Mouse (Mus musculus) intestine, embryonic 16.5 days (tissue): ENCODE data around the gene Nckap5. TPM values are rescaled to one million over a fixed set of nuclear protein-coding genes. Genes with fewer than 3 reads are reported as not detected.
A peak's percentile ranks its signal among the peaks of the same experiment; 100 is the strongest.

Experiments
- ATAC-seq: fragments of 200-750 bp; cut with Nextera tagmentation; 2 replicates; pipeline ENCODE4 v1.8.0; 2017; ENCODE audit warnings: moderate TSS enrichment, moderate library complexity
- H3K27ac ChIP-seq: fragments of 300-500 bp; sonication (generic); 2 replicates; pipeline ENCODE4 v1.5.1; 2014; ENCODE audit warnings: mild to moderate bottlenecking, low read length
- H3K27me3 ChIP-seq: fragments of 300-500 bp; sonication (generic); replicated peaks from 2 replicates; pipeline ENCODE4 v1.6.1; 2014; ENCODE audit warnings: low read length, control low read depth, mixed read lengths; ENCODE audit not compliant: control insufficient read depth, insufficient read depth
- H3K36me3 ChIP-seq: fragments of 300-500 bp; sonication (generic); 2 replicates; pipeline ENCODE4 v1.6.1; 2014; ENCODE audit warnings: low read length, control low read depth; ENCODE audit not compliant: control insufficient read depth, insufficient read depth
- H3K4me1 ChIP-seq: fragments of 300-500 bp; sonication (generic); 2 replicates; pipeline ENCODE4 v1.6.1; 2014; ENCODE audit warnings: low read length, control low read depth, mixed read lengths; ENCODE audit not compliant: control insufficient read depth, insufficient read depth
- H3K4me2 ChIP-seq: fragments of 300-500 bp; sonication (generic); 2 replicates; pipeline ENCODE4 v1.6.1; 2014; ENCODE audit warnings: low read depth, low read length, control low read depth
- H3K4me3 ChIP-seq: fragments of 300-500 bp; sonication (generic); 2 replicates; pipeline ENCODE4 v1.5.1; 2014; ENCODE audit warnings: mild to moderate bottlenecking, low read length
- H3K9ac ChIP-seq: fragments of 300-500 bp; sonication (generic); 2 replicates; pipeline ENCODE4 v1.6.1; 2014; ENCODE audit warnings: low read depth, low read length
- H3K9me3 ChIP-seq: fragments of 300-500 bp; sonication (generic); 2 replicates; pipeline ENCODE4 v1.6.1; 2016; ENCODE audit warnings: low read length, control low read depth; ENCODE audit not compliant: control insufficient read depth
- WGBS: fragments of 180-500 bp; shearing (Covaris S2); extraction: QIAGEN DNeasy Blood & Tissue Kit; methylation state at CpG from one replicate; pipeline ENCODE4 v1.1.7; 2014; 5-methylcytosine and 5-hydroxymethylcytosine counted together
- polyA plus RNA-seq: library from polyadenylated mRNA; unstranded; fragments of >200 nt; fragmentation: Nextera tagmentation; extraction: Ambion mirVana; gene quantifications from 2 replicates; pipeline ENCODE4 v1.2.1, GENCODE M21; 2015

Gene Nckap5
- polyA plus RNA-seq, 1 experiment from 2014 or later: 11.5 TPM

GRCm38 (mm10) chr1:126726400-126727055 lies 104.1 kb downstream of the Nckap5 start:
- H3K4me3 ChIP-seq: no peak overlapping the region
- no peaks in the 10 kb centered on the region for H3K36me3 ChIP-seq
- peak; percentile 41 for ATAC-seq
- H3K4me2 ChIP-seq: no peak overlapping the region
- H3K9me3 ChIP-seq: no peaks in the 10 kb centered on the region
- H3K9ac ChIP-seq: no peak overlapping the region
- no peak overlapping the region for H3K27ac ChIP-seq
- no peaks in the 10 kb centered on the region for H3K27me3 ChIP-seq
- WGBS: 52% methylated on average over 6 of the region's 6 CpGs
- H3K4me1 ChIP-seq: peaks cover 15% of the 10 kb centered on the region

DNA sequence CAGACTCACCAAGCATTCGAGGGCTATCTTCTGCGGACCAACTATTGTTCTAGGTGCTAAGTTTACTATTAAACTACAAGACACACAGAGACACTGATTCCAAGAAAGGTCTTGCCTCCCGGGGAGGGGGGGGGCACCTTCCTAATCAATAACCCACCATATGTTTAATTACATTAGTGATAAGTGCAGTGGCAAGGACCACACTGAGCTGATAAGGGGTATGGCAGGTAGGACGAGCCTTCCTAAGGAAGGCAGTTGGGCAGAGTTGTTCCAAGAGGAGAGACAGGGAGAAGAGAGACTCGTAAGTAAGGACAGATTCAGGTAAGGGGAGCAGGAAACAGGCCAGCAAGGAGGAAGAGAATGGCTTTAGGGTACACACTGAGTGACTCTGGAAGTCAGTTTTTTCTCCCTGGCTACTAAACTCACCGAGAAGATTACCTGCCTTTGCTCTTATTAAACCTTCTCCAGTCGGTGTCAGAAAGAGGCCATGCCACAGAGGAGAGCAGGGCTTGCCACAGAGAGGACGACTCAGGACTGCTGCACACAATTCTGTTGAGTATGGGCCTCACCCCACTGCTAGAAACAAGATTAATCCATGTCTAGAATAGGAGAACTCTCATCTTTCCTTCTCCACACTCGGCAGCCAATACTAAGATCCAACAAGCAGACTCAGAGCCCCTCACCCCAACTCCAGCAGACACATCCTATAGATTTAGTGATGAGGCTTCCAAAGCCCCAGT lies 104.8 kb downstream of the Nckap5 start:
- Histone ChIP-seq H3K27me3 (no peaks in the 10 kb centered on the region), H3K27ac (no peak overlapping the region), H3K4me1 (peaks cover 15% of the 10 kb centered on the region), H3K4me2 (no peak overlapping the region), H3K4me3 (no peak overlapping the region), H3K9me3 (no peaks in the 10 kb centered on the region), H3K36me3 (no peaks in the 10 kb centered on the region), H3K9ac (no peak overlapping the region)
- WGBS: 58% methylated on average over 9 of the region's 9 CpGs
- peak; percentile 35 for ATAC-seq

GRCm38 (mm10) chr1:126721917-126722316 lies 108.7 kb downstream of the Nckap5 start:
- no peak overlapping the region for H3K27ac ChIP-seq
- no peak for ATAC-seq
- H3K4me1 ChIP-seq: peaks cover 15% of the 10 kb centered on the region
- H3K36me3 ChIP-seq: no peaks in the 10 kb centered on the region
- no peak overlapping the region for H3K4me3 ChIP-seq
- H3K27me3 ChIP-seq: no peaks in the 10 kb centered on the region
- H3K9ac ChIP-seq: no peak overlapping the region
- no peak overlapping the region for H3K4me2 ChIP-seq
- WGBS: 86% methylated on average over 1 of the region's 1 CpGs
- H3K9me3 ChIP-seq: no peaks in the 10 kb centered on the region

DNA sequence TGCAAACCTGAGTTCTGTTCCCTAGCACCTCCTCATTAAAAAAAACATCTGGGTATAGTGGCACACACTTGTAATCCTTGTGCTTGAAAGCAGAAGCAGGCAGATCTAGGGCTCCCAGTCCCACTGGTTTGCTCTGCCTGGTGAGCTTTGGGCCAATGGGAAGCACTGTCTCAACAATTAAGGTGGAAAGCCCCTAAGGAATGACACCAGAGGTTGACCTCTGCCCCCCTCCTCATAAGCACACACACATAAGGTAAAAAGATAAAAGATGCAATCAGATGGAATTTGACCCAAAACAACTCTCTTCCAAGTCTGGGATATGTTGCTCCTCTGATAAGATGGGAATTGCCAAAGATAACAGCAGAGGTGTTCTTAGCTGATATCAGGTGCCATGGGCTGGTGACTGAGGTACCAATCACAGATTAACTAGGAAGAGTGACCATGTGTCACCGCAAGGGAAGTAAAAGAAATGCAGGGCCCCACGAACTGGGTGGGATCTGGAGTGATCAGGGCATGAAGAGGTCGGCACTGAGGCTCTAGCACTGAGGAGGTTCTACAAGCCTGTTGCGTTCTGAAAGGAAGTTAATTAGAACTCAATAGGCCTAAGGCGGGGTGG lies 110.8 kb downstream of the Nckap5 start:
- H3K4me2 ChIP-seq: no peak overlapping the region
- H3K9me3 ChIP-seq: no peaks in the 10 kb centered on the region
- H3K27ac ChIP-seq: peak overlapping the region; percentile 82
- no peaks in the 10 kb centered on the region for H3K36me3 ChIP-seq
- H3K4me3 ChIP-seq: no peak overlapping the region
- no peaks in the 10 kb centered on the region for H3K27me3 ChIP-seq
- 38% methylated on average over 5 of the region's 5 CpGs for WGBS
- ATAC-seq: peak; percentile 97
- H3K9ac ChIP-seq: no peak overlapping the region
- H3K4me1 ChIP-seq: peaks cover 11% of the 10 kb centered on the region

- Histone ChIP-seq H3K27ac (no peak overlapping the region), H3K4me1 (no peaks in the 10 kb centered on the region), H3K4me3 (no peak overlapping the region), H3K9me3 (no peaks in the 10 kb centered on the region), H3K9ac (no peak overlapping the region), H3K27me3 (no peaks in the 10 kb centered on the region), H3K4me2 (no peak overlapping the region), H3K36me3 (no peaks in the 10 kb centered on the region)
- ATAC-seq: no peak
- WGBS: 97% methylated on average over 16 of the region's 16 CpGs
These were observed 124.0 kb downstream of the Nckap5 start for GRCm38 (mm10) chr1:126706611-126707010.

DNA sequence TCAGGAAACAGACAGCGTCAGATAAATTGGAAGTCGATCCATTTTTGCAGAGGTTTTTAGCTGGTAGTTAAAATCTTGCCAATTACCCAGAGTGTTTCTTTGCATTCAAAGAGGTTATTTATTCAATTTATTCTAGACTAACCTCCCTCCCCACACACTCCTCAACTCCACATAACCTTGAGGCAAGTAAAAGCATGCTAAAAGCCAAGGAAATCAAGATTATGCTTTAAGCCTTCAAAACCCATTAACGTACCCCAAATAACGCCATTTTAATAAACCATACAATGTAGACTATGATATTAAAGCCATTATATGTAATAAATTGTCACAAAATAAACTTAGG lies 129.7 kb downstream of the Nckap5 start:
- no peaks in the 10 kb centered on the region for H3K36me3 ChIP-seq
- H3K27me3 ChIP-seq: no peaks in the 10 kb centered on the region
- no peaks in the 10 kb centered on the region for H3K9me3 ChIP-seq
- no peak overlapping the region for H3K27ac ChIP-seq
- H3K4me2 ChIP-seq: no peak overlapping the region
- no peaks in the 10 kb centered on the region for H3K4me1 ChIP-seq
- 88% methylated on average over 4 of the region's 4 CpGs for WGBS
- H3K4me3 ChIP-seq: no peak overlapping the region
- H3K9ac ChIP-seq: no peak overlapping the region
- no peak for ATAC-seq

- Histone ChIP-seq H3K4me3 (no peak overlapping the region), H3K27me3 (no peaks in the 10 kb centered on the region), H3K9ac (no peak overlapping the region), H3K36me3 (no peaks in the 10 kb centered on the region), H3K4me1 (no peaks in the 10 kb centered on the region), H3K9me3 (no peaks in the 10 kb centered on the region), H3K27ac (no peak overlapping the region), H3K4me2 (no peak overlapping the region)
- no peak for ATAC-seq
- 62% methylated on average over 8 of the region's 8 CpGs for WGBS
These were observed 130.3 kb downstream of the Nckap5 start for GRCm38 (mm10) chr1:126700063-126700977.

- H3K9me3 ChIP-seq: no peaks in the 10 kb centered on the region
- H3K4me2 ChIP-seq: no peak overlapping the region
These were observed 137.0 kb downstream of the Nckap5 start for GRCm38 (mm10) chr1:126693585-126693984.

GRCm38 (mm10) chr1:126688593-126688992 lies 142.0 kb downstream of the Nckap5 start:
- H3K36me3 ChIP-seq: no peaks in the 10 kb centered on the region
- H3K9ac ChIP-seq: no peak overlapping the region
- no peaks in the 10 kb centered on the region for H3K9me3 ChIP-seq
- H3K4me3 ChIP-seq: no peak overlapping the region
- 54% methylated on average over 5 of the region's 5 CpGs for WGBS
- no peaks in the 10 kb centered on the region for H3K27me3 ChIP-seq
- no peak overlapping the region for H3K4me2 ChIP-seq
- H3K4me1 ChIP-seq: peaks cover 7% of the 10 kb centered on the region; the same call in 1 of the 2 replicates
- no peak for ATAC-seq
- no peak overlapping the region for H3K27ac ChIP-seq

More at GRCm38 (mm10) chr1:126693585-126693984, 137.0 kb downstream of the Nckap5 start:
- H3K9ac ChIP-seq: no peak overlapping the region
- H3K27ac ChIP-seq: no peak overlapping the region
- WGBS: 93% methylated on average over 7 of the region's 7 CpGs
- no peaks in the 10 kb centered on the region for H3K27me3 ChIP-seq
- no peaks in the 10 kb centered on the region for H3K36me3 ChIP-seq
- ATAC-seq: no peak
- H3K4me3 ChIP-seq: no peak overlapping the region
- no peaks in the 10 kb centered on the region for H3K4me1 ChIP-seq
